Mouse (Mus musculus) forebrain, embryonic 13.5 days (tissue): ENCODE measurements around the gene Psma7. TPM values are rescaled to one million over a fixed set of nuclear protein-coding genes. Genes with fewer than 3 reads are reported as not detected.

ENCODE experiments used
- ATAC-seq: fragments of 200-750 bp; cut with Nextera tagmentation; 2 replicates; pipeline ENCODE4 v1.8.0; 2017
- H3K27ac ChIP-seq: fragments of 300-500 bp; sonication (generic); 2 replicates; pipeline ENCODE4 v1.5.1; 2015; ENCODE audit warnings: inconsistent platforms, mild to moderate bottlenecking, moderate library complexity
- H3K27me3 ChIP-seq: fragments of 300-500 bp; sonication (generic); 2 replicates; pipeline ENCODE4 v1.6.1; 2015; ENCODE audit warnings: mild to moderate bottlenecking, inconsistent platforms
- H3K36me3 ChIP-seq: fragments of 300-500 bp; sonication (generic); 2 replicates; pipeline ENCODE4 v1.6.1; 2015; ENCODE audit warnings: mild to moderate bottlenecking, inconsistent platforms; ENCODE audit not compliant: poor library complexity, severe bottlenecking
- H3K4me1 ChIP-seq: fragments of 300-500 bp; sonication (generic); 2 replicates; pipeline ENCODE4 v1.6.1; 2015; ENCODE audit warnings: inconsistent platforms
- H3K4me2 ChIP-seq: fragments of 300-500 bp; sonication (generic); 2 replicates; pipeline ENCODE4 v1.6.1; 2015; ENCODE audit warnings: inconsistent platforms, mild to moderate bottlenecking, moderate library complexity
- H3K4me3 ChIP-seq: fragments of 300-500 bp; sonication (generic); 2 replicates; pipeline ENCODE4 v1.5.1; 2015; ENCODE audit warnings: mild to moderate bottlenecking, inconsistent platforms
- H3K9ac ChIP-seq: fragments of 300-500 bp; sonication (generic); 2 replicates; pipeline ENCODE4 v1.6.1; 2015; ENCODE audit warnings: mild to moderate bottlenecking, inconsistent platforms
- H3K9me3 ChIP-seq: fragments of 300-500 bp; sonication (generic); replicated peaks from 2 replicates; pipeline ENCODE4 v1.6.1; 2016; ENCODE audit warnings: inconsistent platforms
- WGBS: fragments of 180-500 bp; shearing (Covaris S2); methylation state at CpG from one replicate; pipeline ENCODE4 v1.1.7; 2015; 5-methylcytosine and 5-hydroxymethylcytosine counted together
- polyA plus RNA-seq: library from polyadenylated mRNA; unstranded; fragments of >200 nt; fragmentation: Nextera tagmentation; extraction: Ambion mirVana; gene quantifications from 2 replicates; pipeline ENCODE4 v1.2.1, GENCODE M21; 2015

Psma7 gene
- polyA plus RNA-seq, 1 experiment from 2014 or later, result 737 TPM

DNA sequence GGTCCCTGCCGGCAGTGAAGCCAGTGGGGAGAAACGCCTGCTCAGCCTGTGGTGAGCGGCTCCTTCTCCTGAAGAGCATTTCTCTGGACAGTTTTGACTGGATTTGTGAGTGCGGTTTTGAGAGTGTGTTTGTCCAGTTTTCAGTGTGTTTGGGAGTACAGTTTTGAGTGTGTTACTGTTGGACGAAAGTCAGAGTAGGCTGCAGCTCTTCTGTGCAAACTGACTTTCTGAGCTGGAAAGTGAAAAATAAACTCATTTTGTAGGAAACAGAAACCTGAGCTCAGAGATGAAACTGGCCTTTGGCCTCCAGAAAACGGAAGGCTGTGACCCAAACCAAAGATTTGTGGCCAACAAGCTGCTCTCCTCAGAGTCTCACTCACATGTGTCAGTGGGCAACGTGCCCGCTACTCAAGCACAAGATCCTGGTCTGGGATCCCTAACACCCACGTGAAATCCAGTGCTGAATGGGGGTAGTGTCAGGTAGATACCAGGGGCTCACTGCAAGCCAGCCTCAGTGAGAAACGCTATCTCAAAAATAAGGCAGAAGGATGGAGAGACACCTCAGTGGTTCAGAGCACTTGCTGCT, 55.7 kb downstream of the Psma7 start:
- H3K27ac ChIP-seq, result no peak overlapping the region
- 79% methylated on average over 10 of the region's 10 CpGs for WGBS

More for the DNA sequence above, 55.7 kb downstream of the Psma7 start:
- Histone ChIP-seq H3K9me3 (no peaks in the 10 kb centered on the region), H3K36me3 (no peaks in the 10 kb centered on the region), H3K4me3 (no peak overlapping the region), H3K4me2 (no peak overlapping the region), H3K4me1 (no peaks in the 10 kb centered on the region), H3K27me3 (no peaks in the 10 kb centered on the region), H3K9ac (no peak overlapping the region)
- ATAC-seq, result no peak

Other genes starting within 250 kb of the Psma7 start
- 5.2 and 6.0 TPM in 2 replicates for gene Taf4, start 65.8 kb downstream of the Psma7 start, polyA plus RNA-seq
- gene Lsm14b, start 17.4 kb downstream of the Psma7 start, polyA plus RNA-seq, result 20.4 and 20.6 TPM in 2 replicates
- gene Ss18l1, start 76 bp upstream of the Psma7 start, polyA plus RNA-seq, result 33.9 and 38.7 TPM in 2 replicates
- gene Mtg2, start 28.2 kb upstream of the Psma7 start, polyA plus RNA-seq, result 34.2 and 34.8 TPM in 2 replicates
- gene Hrh3, start 62.1 kb upstream of the Psma7 start, polyA plus RNA-seq, result 2.3 and 2.8 TPM in 2 replicates
- gene Osbpl2, start 76.9 kb upstream of the Psma7 start, polyA plus RNA-seq, result 48.8 and 53.1 TPM in 2 replicates
- gene Adrm1, start 129.1 kb upstream of the Psma7 start, polyA plus RNA-seq, result 211 and 220 TPM in 2 replicates
- gene Lama5, start 183.4 kb upstream of the Psma7 start, polyA plus RNA-seq, result 3.4 and 5.0 TPM in 2 replicates
- 483 and 550 TPM in 2 replicates for gene Rps21, start 214.9 kb upstream of the Psma7 start, polyA plus RNA-seq
- 11.0 and 12.7 TPM in 2 replicates for gene Cables2, start 231.1 kb upstream of the Psma7 start, polyA plus RNA-seq
- not detected in 2 replicates for gene Rbbp8nl, start 247.4 kb upstream of the Psma7 start, polyA plus RNA-seq